Mouse (Mus musculus) thymus, postnatal 10 days (tissue): ENCODE results near the gene Olfr867.

Experiments
- DNase-seq, 2 experiments: peaks; one replicate each; pipeline ENCODE4 v3.0.0; 2021; ENCODE audit warnings: low spot score in 2 of 2

Gene Olfr867

DNA sequence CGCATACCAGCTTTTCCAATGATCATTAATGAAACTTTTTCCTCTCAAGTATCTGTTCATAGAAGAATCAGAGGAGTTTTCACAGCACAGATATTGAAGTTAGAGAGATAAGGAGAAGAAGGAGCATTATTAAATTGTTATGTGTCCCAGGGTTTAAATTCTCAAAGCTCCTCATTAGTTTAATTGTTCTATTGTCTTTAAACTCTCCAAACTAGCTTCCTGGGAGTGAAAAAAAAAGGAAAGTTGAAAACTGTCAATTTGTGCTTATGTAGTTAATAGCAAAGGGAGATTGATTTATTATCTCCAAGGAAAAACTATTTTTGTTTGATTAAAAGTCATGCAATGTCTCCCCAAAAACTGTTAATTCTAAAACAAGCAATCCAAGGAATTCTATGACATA is at the start of gene Olfr867:
Olfr867 (minus strand) TSS at position 101 of the 400 bp plus-strand sequence.
- no peak for DNase-seq

DNA sequence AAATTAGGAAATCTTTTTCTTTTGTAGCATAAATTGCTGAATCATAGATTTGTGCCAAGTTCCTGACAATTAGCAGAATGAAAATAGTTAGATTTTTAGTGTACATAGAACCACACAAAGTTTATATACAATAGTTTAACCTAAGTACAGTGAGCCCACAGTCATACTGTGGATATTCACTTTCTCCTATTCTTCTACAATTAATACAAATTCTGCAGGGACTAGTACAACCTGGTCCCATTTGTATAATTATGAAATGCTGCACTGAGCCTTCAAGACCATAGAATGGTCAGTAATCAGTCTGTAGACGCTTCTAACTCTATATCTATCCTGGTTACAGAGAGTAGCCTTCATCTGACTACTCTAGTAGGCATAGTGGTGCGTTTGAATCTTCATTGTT is 41.0 kb upstream of the Olfr867 start, which contains the start of gene Olfr868:
Olfr868 (plus strand) TSS at position 301 of the 400 bp plus-strand sequence.
- DNase-seq = no peak

DNA sequence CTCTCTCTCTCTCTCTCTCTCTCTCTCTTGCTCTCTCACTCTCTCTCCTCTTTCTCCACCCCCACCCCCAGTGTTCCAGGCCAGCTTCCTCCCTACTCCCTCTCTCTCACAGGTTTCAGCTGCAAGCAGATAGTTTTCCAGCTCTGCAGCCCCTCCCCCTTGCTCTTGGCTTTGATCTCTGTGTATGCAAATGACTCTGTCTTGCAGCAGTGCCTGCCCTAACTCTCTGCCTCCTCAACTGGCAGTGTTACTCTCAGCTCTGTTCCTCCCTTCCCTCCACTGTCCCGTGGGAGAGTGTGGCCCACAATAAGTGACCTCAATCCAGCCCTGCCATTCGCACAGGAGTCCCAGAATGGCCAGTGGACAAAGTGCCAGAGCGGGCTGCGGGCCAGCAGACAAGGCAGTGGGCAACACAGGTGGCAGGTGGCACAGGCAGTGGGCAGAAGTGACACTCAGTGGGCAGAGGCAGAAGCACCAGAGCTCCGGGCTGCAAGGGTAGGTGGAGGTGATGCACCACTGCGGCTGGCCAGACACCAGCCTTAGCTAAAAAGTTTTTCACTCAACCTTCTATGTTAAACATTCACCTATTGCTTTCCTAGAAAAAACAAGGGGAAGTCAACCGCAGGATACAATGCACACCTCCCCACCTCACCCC is 16.3 kb upstream of the Olfr867 start:
- DNase-seq = no peak

DNA sequence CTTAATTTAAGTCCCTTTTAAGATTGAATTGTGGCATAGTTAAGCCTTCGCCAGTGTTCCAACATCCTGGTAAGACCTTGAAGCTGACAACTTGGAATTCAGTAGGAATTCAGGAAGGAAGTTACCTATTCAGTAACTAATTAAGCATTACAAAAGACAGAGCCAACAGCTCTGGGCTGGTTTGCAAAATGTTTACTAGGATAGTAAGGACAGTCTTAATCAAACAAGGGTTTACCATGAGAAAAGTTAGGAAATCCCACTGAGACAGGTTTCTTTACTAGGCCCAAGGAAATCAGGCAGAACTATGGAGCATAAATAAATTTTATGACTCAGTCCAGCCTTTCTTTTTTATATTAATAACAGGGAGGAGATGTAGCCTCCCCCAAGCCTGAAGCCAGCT is 13.9 kb upstream of the Olfr867 start:
- DNase-seq = no peak

DNA sequence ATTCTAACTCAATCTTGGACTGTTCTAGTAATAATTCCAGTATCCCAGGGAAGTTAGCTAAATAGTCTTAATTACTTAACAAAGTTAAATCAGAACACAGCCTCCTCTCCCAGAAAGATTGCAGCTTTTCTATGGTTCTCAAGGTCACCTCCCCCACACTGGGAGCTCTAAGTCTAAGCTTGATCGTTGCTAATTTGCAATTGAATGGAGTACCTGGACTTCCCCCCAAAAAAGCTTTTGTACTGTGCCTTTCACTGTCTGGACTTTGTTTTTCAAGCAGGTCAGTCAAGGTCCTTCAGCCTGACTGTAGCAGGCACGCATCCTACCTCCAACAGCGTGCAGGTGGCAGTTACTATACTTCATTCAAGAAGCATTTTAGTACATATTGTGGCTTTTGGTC is 12.9 kb upstream of the Olfr867 start:
- no peak for DNase-seq

DNA sequence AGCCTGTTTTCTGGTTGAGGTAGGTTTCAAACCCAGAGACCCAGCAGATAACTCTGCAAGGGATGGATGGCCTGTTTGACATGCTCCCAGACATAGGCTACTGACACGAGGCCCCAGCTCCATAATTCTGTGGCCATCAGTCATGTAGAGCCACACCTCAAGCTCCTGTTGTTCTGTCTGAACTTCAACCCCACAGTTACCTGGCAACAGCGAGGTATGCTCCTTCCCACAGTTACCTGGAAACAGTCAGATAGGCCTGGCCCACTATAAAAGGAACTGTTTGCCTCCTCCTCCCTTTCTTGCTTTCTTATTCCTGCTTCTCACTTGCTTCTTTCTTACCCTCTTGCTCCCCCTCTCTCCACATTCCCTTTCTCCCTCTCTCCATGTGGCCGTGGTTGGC is 9.4 kb downstream of the Olfr867 start:
- DNase-seq = no peak

DNA sequence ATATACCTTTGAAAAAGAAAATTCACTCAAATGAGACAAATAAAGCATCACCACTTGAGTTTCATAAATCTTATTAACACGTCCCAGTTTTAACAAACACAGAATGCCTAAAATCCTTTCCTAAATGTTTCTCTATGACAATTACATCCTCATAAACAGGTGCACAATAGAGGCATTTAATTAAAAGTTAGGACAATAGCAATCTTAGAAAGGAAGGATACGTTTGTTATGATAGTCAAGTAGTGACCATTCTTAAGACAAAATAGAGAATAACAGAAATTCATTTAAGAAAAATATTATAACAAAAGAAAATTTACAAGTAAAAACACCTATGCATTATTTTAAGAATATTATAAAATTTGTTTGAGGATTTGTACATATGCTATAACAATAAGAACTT is 29.4 kb downstream of the Olfr867 start, which contains the start of gene Olfr866:
Olfr866 (minus strand) TSS at position 101 of the 400 bp plus-strand sequence.
- DNase-seq = no peak
